Mouse (Mus musculus) limb, embryonic 12.5 days (tissue): ENCODE measurements at regions not wholly inside any gene's neighbourhood (a gene's known extent, or its start where the extent isn't known, plus 50 kb on each side); places are given as distances from the start of the nearest gene placed in this dataset.

ENCODE experiments used
- ATAC-seq: fragments of 200-750 bp; cut with Nextera tagmentation; 2 replicates; pipeline ENCODE4 v1.8.0; 2017; ENCODE audit warnings: low read depth, moderate TSS enrichment; ENCODE audit not compliant: insufficient number of reproducible peaks, insufficient read depth, low FRiP score, low TSS enrichment
- H3K27ac ChIP-seq: fragments of 300-500 bp; sonication (generic); 2 replicates; pipeline ENCODE4 v1.5.1; 2016; ENCODE audit warnings: mild to moderate bottlenecking, moderate library complexity
- H3K27me3 ChIP-seq: fragments of 300-500 bp; sonication (generic); 2 replicates; pipeline ENCODE4 v1.6.1; 2016; ENCODE audit warnings: mild to moderate bottlenecking, moderate library complexity
- H3K36me3 ChIP-seq: fragments of 300-500 bp; sonication (generic); 2 replicates; pipeline ENCODE4 v1.6.1; 2016; ENCODE audit warnings: mild to moderate bottlenecking, moderate library complexity
- H3K4me1 ChIP-seq: fragments of 300-500 bp; sonication (generic); replicated peaks from 2 replicates; pipeline ENCODE4 v1.6.1; 2016
- H3K4me2 ChIP-seq: fragments of 300-500 bp; sonication (generic); 2 replicates; pipeline ENCODE4 v1.6.1; 2016; ENCODE audit warnings: mild to moderate bottlenecking, moderate library complexity
- H3K4me3 ChIP-seq: fragments of 300-500 bp; sonication (generic); replicated peaks from 2 replicates; pipeline ENCODE4 v1.5.1; 2016; ENCODE audit warnings: mild to moderate bottlenecking
- H3K9ac ChIP-seq: fragments of 300-500 bp; sonication (generic); replicated peaks from 2 replicates; pipeline ENCODE4 v1.6.1; 2016; ENCODE audit warnings: mild to moderate bottlenecking, moderate library complexity
- H3K9me3 ChIP-seq: fragments of 300-500 bp; sonication (generic); 2 replicates; pipeline ENCODE4 v1.6.1; 2016; ENCODE audit warnings: mild to moderate bottlenecking, moderate library complexity
- WGBS: fragments of 180-500 bp; shearing (Covaris S2); methylation state at CpG from one replicate; pipeline ENCODE4 v1.1.7; 2016; 5-methylcytosine and 5-hydroxymethylcytosine counted together

DNA sequence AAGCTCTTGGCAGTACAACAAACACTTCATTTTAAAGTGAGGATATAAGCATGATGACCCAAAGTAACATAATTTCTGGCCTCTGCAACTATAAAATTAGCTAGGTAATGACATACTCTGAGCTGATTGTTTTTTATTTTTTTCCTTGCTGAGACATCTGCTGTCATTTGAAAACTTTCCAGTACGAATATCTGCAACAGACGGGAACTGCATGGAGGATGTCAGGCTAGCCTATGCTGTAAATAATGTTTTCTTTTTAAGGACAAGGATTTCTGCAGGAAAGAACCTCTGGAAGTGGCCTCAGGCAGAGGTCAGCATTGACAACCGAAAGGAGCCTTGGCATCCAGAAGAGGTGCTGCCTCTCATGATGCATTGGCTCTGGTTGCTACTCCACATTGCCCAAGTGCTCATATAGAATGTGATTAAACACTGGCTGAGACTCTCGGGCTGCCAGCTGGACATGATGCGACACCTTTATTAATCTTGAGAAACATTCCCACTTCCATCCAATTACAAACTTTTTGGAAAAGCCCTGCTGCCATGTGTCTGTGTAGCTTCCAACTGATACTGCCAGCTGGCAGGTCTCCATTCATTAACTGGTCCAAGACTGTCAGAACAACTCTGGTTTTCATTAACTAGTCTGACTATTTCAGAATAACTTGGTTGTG, 837.9 kb downstream of the Ryr2 start:
- Histone ChIP-seq H3K9ac (no peak overlapping the region), H3K4me1 (no peaks in the 10 kb centered on the region), H3K27ac (no peak overlapping the region), H3K4me2 (no peak overlapping the region), H3K36me3 (no peaks in the 10 kb centered on the region), H3K27me3 (no peaks in the 10 kb centered on the region), H3K9me3 (no peaks in the 10 kb centered on the region), H3K4me3 (no peak overlapping the region)
- 63% methylated on average over 5 of the region's 5 CpGs for WGBS
- no peak for ATAC-seq

DNA sequence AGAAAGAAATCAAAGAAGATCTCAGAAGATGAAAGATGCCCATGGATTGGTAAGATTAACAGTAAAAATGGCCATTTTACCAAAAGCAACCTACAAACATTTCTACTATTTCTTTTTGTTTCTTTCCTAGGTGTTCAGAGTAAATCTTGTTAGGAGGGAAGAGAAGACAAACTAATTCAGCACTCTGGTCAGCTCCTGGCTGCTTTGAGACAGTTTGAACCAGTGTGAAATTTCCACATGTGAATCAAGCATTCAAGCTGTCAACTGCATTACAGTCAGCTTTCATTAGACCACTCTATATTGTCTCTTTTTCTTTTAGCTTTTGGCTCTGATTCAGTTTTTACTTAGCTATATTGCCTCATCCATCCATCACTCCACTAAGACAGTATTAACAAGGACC, 859.2 kb downstream of the Ryr2 start:
- no peak for ATAC-seq
- no peaks in the 10 kb centered on the region for H3K27me3 ChIP-seq
- no peak overlapping the region for H3K4me2 ChIP-seq
- no peaks in the 10 kb centered on the region for H3K4me1 ChIP-seq
- H3K36me3 ChIP-seq, result no peaks in the 10 kb centered on the region
- no peak overlapping the region for H3K4me3 ChIP-seq
- H3K27ac ChIP-seq, result no peak overlapping the region
- H3K9me3 ChIP-seq, result no peaks in the 10 kb centered on the region
- H3K9ac ChIP-seq, result no peak overlapping the region

DNA sequence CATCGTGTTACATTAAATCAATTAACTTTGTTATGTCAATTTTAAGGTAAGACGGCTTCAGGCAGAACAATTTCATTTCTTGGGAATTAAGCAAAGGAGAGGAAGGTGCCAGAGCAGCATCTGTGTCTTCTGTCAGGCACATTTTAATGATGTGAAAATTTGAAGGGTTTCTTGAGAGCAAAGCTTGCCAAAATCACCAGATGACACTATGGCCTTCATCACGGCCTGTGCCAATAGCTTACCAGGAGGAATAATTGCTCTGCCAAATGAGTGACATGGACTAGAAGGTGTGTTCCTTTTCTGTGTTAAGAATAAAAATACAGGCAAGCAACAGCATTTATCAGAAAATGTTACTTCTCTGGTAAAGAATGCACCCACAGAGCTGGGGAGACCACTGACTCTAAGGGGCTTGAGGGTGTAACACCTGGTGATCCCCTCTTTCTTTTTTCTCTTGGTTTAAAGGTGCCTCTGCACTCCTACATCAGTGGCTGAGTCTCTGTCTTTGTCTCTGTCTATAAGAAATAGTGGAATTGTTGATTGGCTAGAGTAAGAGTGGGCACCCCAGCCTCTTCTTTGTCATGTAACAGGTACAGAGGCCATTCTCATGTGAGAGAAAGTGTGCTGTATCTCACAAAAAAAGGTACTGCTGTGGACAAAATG, 856.2 kb upstream of the Chrm3 start:
- H3K4me1 ChIP-seq, result no peaks in the 10 kb centered on the region
- no peak overlapping the region for H3K4me2 ChIP-seq
- 87% methylated on average over 3 of the region's 3 CpGs for WGBS
- H3K9ac ChIP-seq, result no peak overlapping the region
- H3K36me3 ChIP-seq, result no peaks in the 10 kb centered on the region
- no peaks in the 10 kb centered on the region for H3K27me3 ChIP-seq
- no peak overlapping the region for H3K4me3 ChIP-seq
- no peak overlapping the region for H3K27ac ChIP-seq
- H3K9me3 ChIP-seq, result no peaks in the 10 kb centered on the region
- ATAC-seq, result no peak

DNA sequence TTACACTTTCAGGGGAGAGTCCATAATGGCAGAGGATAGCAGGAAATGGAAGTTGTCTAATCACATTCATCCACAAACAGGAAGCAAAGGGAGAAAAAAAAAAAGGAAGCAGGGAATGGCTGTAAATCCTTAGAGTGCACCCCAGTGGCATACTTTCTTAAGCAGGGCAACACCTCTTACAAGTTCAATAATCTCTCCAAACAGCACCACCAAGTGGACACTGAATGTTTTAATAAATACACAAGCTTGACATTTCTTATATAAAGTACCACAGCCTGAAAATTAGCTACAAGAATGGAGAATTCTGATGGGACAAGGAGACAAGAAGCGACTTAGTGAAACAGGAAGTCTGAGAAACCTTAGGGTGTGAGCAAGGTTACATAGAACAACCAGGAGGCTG, 849.5 kb upstream of the Chrm3 start:
- WGBS, result 88% methylated on average over 1 of the region's 1 CpGs
- H3K4me2 ChIP-seq, result no peak overlapping the region
- H3K9me3 ChIP-seq, result no peaks in the 10 kb centered on the region
- H3K4me3 ChIP-seq, result no peak overlapping the region
- no peak overlapping the region for H3K27ac ChIP-seq
- H3K27me3 ChIP-seq, result no peaks in the 10 kb centered on the region
- H3K9ac ChIP-seq, result no peak overlapping the region
- no peak for ATAC-seq
- H3K4me1 ChIP-seq, result no peaks in the 10 kb centered on the region
- no peaks in the 10 kb centered on the region for H3K36me3 ChIP-seq

DNA sequence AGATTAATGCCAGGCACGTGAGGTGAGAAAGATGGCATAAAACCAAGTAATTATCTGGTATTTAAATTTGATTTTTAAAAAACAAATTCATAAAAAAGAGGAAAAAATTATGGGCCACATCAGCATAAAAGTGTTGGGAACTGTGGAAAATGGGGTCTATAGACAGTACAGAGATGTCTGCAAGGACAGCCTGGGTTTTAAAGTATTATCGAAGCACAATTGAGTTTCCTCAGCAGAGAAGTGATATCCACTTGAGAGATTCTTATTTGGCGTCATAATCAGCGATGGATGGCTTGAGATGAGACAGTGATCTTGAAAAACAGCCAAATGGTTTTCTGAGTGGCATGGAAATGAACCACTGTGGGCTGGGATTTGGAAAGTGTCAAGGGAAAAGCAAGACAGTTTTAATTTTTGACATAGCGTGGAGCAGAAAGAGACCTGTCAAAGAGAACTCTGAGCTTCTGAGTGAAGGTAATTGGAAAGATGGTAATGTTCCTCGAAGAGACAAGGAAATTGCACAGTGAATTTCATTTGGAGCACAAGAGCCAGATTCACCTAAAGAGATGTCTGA, 844.7 kb upstream of the Chrm3 start:
- H3K9ac ChIP-seq, result no peak overlapping the region
- no peak overlapping the region for H3K4me2 ChIP-seq
- no peaks in the 10 kb centered on the region for H3K36me3 ChIP-seq
- no peak for ATAC-seq
- no peaks in the 10 kb centered on the region for H3K4me1 ChIP-seq
- no peaks in the 10 kb centered on the region for H3K27me3 ChIP-seq
- no peak overlapping the region for H3K4me3 ChIP-seq
- no peak overlapping the region for H3K27ac ChIP-seq
- WGBS, result 92% methylated on average over 6 of the region's 6 CpGs
- no peaks in the 10 kb centered on the region for H3K9me3 ChIP-seq

DNA sequence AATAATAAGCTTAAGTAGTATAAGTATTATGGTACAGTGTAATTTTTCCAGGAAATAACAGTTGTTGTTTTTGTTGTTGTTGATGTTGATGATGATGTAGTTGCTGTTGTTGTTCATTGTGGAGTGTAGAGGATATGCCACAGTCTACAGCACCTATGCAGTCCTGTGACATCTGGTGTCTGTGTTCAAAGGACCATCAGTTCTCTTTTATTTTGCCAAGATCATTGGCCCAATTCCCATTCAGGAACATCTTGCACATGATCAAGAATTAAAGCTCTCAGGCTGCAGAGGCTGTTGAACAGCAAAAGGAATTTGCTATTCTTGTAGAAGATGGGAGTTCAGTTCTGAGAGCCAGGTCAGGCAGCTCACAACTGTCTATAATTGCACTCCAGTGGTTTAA, 841.3 kb upstream of the Chrm3 start:
- no peak for ATAC-seq
- no peak overlapping the region for H3K4me2 ChIP-seq
- H3K9me3 ChIP-seq, result no peaks in the 10 kb centered on the region
- H3K27ac ChIP-seq, result no peak overlapping the region
- no peak overlapping the region for H3K9ac ChIP-seq
- H3K36me3 ChIP-seq, result no peaks in the 10 kb centered on the region
- H3K4me3 ChIP-seq, result no peak overlapping the region
- no peaks in the 10 kb centered on the region for H3K4me1 ChIP-seq
- no peaks in the 10 kb centered on the region for H3K27me3 ChIP-seq

DNA sequence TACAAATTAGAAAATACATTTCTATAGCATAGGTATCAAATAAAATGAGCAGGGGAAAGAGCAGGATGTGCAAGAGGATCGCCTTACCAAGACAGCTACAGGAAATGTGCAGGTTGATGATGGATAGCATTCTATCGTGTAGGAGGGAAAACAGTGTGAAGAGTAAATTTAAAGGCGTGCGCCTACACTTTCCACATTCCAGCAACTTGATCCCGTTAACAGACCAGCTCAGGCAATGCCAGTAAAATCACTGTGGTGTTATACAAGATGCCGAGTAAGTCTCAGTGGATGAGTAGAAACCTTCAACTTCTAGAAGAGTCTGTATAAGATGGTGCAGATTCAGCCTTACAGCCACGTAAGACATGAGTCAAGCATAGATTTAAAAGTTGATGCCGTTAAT, 831.8 kb upstream of the Chrm3 start:
- Histone ChIP-seq H3K27me3 (no peaks in the 10 kb centered on the region), H3K36me3 (no peaks in the 10 kb centered on the region), H3K4me2 (no peak overlapping the region), H3K27ac (no peak overlapping the region), H3K9me3 (no peaks in the 10 kb centered on the region), H3K9ac (no peak overlapping the region), H3K4me3 (no peak overlapping the region), H3K4me1 (no peaks in the 10 kb centered on the region)
- no peak for ATAC-seq
- 69% methylated on average over 8 of the region's 8 CpGs for WGBS

DNA sequence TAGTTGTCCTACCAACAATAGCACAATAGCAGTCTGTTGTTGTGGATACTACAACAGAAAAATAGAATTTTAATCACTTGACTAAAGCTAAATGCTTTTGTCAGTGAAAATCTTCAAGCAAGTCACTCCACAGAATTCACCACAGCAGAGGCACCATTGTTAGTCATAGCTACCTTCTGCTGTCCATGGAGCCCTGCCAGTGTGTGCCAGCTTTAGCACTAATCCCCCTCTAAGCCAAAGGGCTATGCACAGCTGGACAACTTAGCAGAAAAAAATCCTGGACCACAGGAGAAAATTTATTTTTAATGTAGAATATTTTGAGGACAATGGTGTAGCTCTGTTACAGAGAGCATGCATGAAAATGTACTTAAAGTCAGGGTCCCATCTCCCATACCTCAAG, 820.5 kb upstream of the Chrm3 start:
- H3K9ac ChIP-seq, result no peak overlapping the region
- H3K4me3 ChIP-seq, result no peak overlapping the region
- H3K4me1 ChIP-seq, result no peaks in the 10 kb centered on the region
- no peaks in the 10 kb centered on the region for H3K9me3 ChIP-seq
- H3K27ac ChIP-seq, result no peak overlapping the region
- no peak overlapping the region for H3K4me2 ChIP-seq
- ATAC-seq, result no peak
- H3K27me3 ChIP-seq, result no peaks in the 10 kb centered on the region
- no peaks in the 10 kb centered on the region for H3K36me3 ChIP-seq

DNA sequence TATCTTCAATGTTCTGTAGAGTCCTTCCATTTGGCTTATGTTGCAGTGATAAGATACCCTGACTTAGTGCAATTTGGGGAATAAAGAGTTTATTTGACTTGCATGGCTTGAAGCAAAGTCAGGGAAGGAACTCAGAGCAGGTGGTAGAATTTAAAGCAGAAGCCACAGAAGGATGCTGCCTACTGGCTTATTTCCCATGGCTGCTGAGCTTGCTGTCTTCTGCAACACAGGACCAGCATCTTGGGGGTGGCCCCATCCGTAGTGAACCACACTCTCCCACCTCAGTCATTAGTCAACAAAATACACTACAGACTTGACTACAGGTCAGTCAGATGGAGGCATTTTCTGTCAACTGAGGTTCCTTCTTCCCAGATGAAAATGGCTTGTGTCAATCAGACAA, 819.7 kb upstream of the Chrm3 start:
- Histone ChIP-seq H3K27ac (no peak overlapping the region), H3K4me3 (no peak overlapping the region), H3K27me3 (no peaks in the 10 kb centered on the region), H3K4me1 (no peaks in the 10 kb centered on the region), H3K9me3 (no peaks in the 10 kb centered on the region), H3K36me3 (no peaks in the 10 kb centered on the region), H3K4me2 (no peak overlapping the region), H3K9ac (no peak overlapping the region)
- no peak for ATAC-seq
- 93% methylated on average over 1 of the region's 1 CpGs for WGBS

DNA sequence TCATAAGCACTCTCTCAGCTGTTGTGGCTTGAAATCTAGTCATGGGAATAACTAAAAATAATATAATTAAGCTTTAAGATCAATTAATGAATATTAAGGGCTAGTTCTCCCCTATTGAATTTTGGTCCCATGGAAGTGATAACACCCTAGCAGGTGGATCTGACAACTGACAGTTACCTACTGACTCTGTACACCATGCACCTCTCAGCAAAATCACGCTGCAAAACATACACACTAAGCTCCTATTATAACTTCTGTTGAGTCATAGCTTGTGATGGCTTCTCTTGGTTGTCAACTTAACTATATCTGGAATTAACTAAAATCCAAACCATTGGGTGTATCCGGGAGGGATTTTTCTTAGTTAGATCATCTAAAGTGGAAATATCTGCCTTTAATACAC, 817.9 kb upstream of the Chrm3 start:
- Histone ChIP-seq H3K4me1 (no peaks in the 10 kb centered on the region), H3K27ac (no peak overlapping the region), H3K4me3 (no peak overlapping the region), H3K36me3 (no peaks in the 10 kb centered on the region), H3K9me3 (no peaks in the 10 kb centered on the region), H3K9ac (no peak overlapping the region), H3K27me3 (no peaks in the 10 kb centered on the region), H3K4me2 (no peak overlapping the region)
- WGBS, result 88% methylated on average over 2 of the region's 2 CpGs
- no peak for ATAC-seq

DNA sequence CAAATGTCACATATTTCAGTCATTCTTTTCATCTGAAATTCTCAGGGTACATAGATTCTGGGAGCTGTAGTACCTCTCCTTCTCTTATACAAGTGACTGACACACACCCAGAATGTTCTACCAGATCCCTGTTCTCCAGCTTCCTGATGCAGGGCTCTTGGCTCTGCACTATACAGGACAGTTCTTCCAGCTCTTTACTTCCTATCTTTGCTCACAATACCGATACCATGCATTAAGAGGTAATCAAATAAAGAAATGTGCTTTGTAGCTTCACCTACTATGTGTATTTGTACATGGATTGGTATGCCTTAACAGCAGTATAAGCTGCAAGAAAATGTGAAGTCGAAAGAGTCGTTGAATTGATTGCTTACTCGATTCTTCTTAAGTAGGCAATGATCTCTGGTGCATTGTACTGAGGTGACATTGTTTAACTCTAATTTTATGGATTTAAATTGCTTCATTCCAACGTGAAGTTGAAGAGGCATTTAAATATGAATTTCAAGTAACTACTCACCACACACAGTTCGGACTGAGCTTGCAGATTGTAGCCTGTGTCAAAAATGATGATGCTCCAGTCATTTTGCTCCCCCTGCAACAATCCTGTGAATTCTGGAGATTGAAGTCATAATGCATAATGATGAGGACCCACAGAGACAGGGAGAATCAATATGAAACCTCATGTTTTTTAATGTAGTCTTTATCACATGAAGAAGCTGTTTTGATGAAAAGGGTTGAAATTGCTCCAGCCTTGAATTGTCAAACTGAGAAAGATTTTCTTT, 817.2 kb upstream of the Chrm3 start:
- H3K36me3 ChIP-seq, result no peaks in the 10 kb centered on the region
- WGBS, result 88% methylated on average over 6 of the region's 6 CpGs
- H3K9ac ChIP-seq, result no peak overlapping the region
- ATAC-seq, result no peak
- H3K4me3 ChIP-seq, result no peak overlapping the region
- no peaks in the 10 kb centered on the region for H3K4me1 ChIP-seq
- H3K27me3 ChIP-seq, result no peaks in the 10 kb centered on the region
- H3K9me3 ChIP-seq, result no peaks in the 10 kb centered on the region
- no peak overlapping the region for H3K27ac ChIP-seq
- no peak overlapping the region for H3K4me2 ChIP-seq
